Mouse (Mus musculus) MEL (cell line): ENCODE data around the gene Siva1. TPM values are rescaled to one million over a fixed set of nuclear protein-coding genes. Genes with fewer than 3 reads are reported as not detected.

Source experiments
- DNase-seq: peaks from one replicate; pipeline ENCODE4 v3.0.0; 2011; ENCODE audit warnings: low read depth, low spot score
- H3K27ac ChIP-seq: 2 replicates; pipeline ENCODE4 v1.5.1; 2012; ENCODE audit warnings: low read depth, mild to moderate bottlenecking, control low read depth, low read length, moderate library complexity; ENCODE audit not compliant: control insufficient read depth
- H3K27me3 ChIP-seq, 2 experiments: fragments of 150-350 bp in 1 of 2; sonication (generic) in 1 of 2; 2 replicates each; pipeline ENCODE4 v1.6.1; 2012; ENCODE audit warnings: low read length in 2 of 2, mild to moderate bottlenecking in 2 of 2, improper control_type of control experiment in 1 of 2, moderate library complexity in 1 of 2; ENCODE audit not compliant: insufficient read depth in 2 of 2, control insufficient read depth in 1 of 2
- H3K36me3 ChIP-seq, 2 experiments: 2 replicates each; pipeline ENCODE4 v1.6.1; 2012 to 2014; ENCODE audit warnings: low read length in 2 of 2, improper control_type of control experiment in 1 of 2, inconsistent platforms in 1 of 2, mild to moderate bottlenecking in 1 of 2; ENCODE audit not compliant: insufficient read depth in 2 of 2, control insufficient read depth in 1 of 2
- H3K4me1 ChIP-seq, 2 experiments: fragments of 150-350 bp in 1 of 2; sonication (generic) in 1 of 2; 2 replicates each; pipeline ENCODE4 v1.6.1; 2012; ENCODE audit warnings: low read length in 2 of 2, improper control_type of control experiment in 1 of 2, mild to moderate bottlenecking in 1 of 2; ENCODE audit not compliant: insufficient read depth in 2 of 2, control insufficient read depth in 1 of 2
- H3K4me3 ChIP-seq, 2 experiments: fragments of 150-350 bp in 1 of 2; sonication (generic) in 1 of 2; 2 replicates each; pipeline ENCODE4 v1.5.1; 2012; ENCODE audit warnings: low read depth in 2 of 2, low read length in 2 of 2, mild to moderate bottlenecking in 2 of 2, moderate library complexity in 2 of 2, control low read depth in 1 of 2, improper control_type of control experiment in 1 of 2; ENCODE audit not compliant: control insufficient read depth in 1 of 2, insufficient read depth in 1 of 2
- H3K79me2 ChIP-seq: 2 replicates; pipeline ENCODE4 v1.6.1; 2012; ENCODE audit warnings: mild to moderate bottlenecking, low read length, moderate library complexity; ENCODE audit not compliant: control insufficient read depth, poor library complexity, insufficient read depth
- H3K9ac ChIP-seq: 2 replicates; pipeline ENCODE4 v1.6.1; 2012; ENCODE audit warnings: low read depth, mild to moderate bottlenecking, control low read depth, low read length, moderate library complexity; ENCODE audit not compliant: control insufficient read depth, poor library complexity, severe bottlenecking
- H3K9me3 ChIP-seq: fragments of 150-350 bp; sonication (generic); replicated peaks from 2 replicates; pipeline ENCODE4 v1.6.1; 2012; ENCODE audit warnings: mild to moderate bottlenecking, low read length, improper control_type of control experiment, moderate library complexity; ENCODE audit not compliant: insufficient read depth
- BHLHE40 ChIP-seq: IDR thresholded peaks from 2 replicates; pipeline ENCODE4 v1.6.1; 2012; ENCODE audit warnings: low read depth, mild to moderate bottlenecking, inconsistent platforms, low read length, improper control_type of control experiment, borderline replicate concordance
- CHD1 ChIP-seq: IDR thresholded peaks from 2 replicates; pipeline ENCODE4 v1.6.1; 2012; ENCODE audit warnings: low read depth, mild to moderate bottlenecking, inconsistent platforms, low read length, improper control_type of control experiment
- CTCF ChIP-seq, 3 experiments: IDR thresholded peaks in 2 of 3; conservative IDR thresholded peaks in 1 of 3; 2 replicates each; pipeline ENCODE4 v1.5.1; 2011 to 2012; ENCODE audit warnings: low read length in 3 of 3, low read depth in 2 of 3, mild to moderate bottlenecking in 2 of 3, improper control_type of control experiment in 1 of 3, inconsistent platforms in 1 of 3, mixed read lengths in 1 of 3, moderate library complexity in 1 of 3; ENCODE audit not compliant: control insufficient read depth in 1 of 3, insufficient read depth in 1 of 3, poor library complexity in 1 of 3, severe bottlenecking in 1 of 3
- E2F4 ChIP-seq: IDR thresholded peaks from 2 replicates; pipeline ENCODE4 v1.6.1; 2011; ENCODE audit warnings: low read depth, low read length, improper control_type of control experiment, borderline replicate concordance
- ELF1 ChIP-seq: IDR thresholded peaks from 2 replicates; pipeline ENCODE4 v1.6.1; 2014; ENCODE audit warnings: low read depth, mild to moderate bottlenecking, inconsistent platforms, low read length, improper control_type of control experiment, moderate library complexity
- EP300 ChIP-seq, 2 experiments: IDR thresholded peaks; 2 replicates each; pipeline ENCODE4 v1.6.1; 2011; ENCODE audit warnings: improper control_type of control experiment in 2 of 2, low read length in 2 of 2, low read depth in 1 of 2, mild to moderate bottlenecking in 1 of 2
- ETS1 ChIP-seq: IDR thresholded peaks from 2 replicates; pipeline ENCODE4 v1.6.1; 2012; ENCODE audit warnings: low read depth, mild to moderate bottlenecking, inconsistent platforms, low read length, improper control_type of control experiment, moderate library complexity
- GABPA ChIP-seq: IDR thresholded peaks from 2 replicates; pipeline ENCODE4 v1.6.1; 2012; ENCODE audit warnings: low read depth, mild to moderate bottlenecking, inconsistent platforms, low read length, improper control_type of control experiment, moderate library complexity
- GATA1 ChIP-seq: IDR thresholded peaks from 2 replicates; pipeline ENCODE4 v1.6.1; 2011; ENCODE audit warnings: low read depth, low read length, improper control_type of control experiment
- HCFC1 ChIP-seq: IDR thresholded peaks from 2 replicates; pipeline ENCODE4 v1.6.1; 2012; ENCODE audit warnings: low read depth, mild to moderate bottlenecking, inconsistent platforms, low read length, improper control_type of control experiment, moderate library complexity
- KAT2A ChIP-seq: conservative IDR thresholded peaks from 2 replicates; pipeline ENCODE4 v1.6.1; 2012; ENCODE audit warnings: low read depth, low read length, improper control_type of control experiment, inconsistent platforms
- MAFK ChIP-seq: IDR thresholded peaks from 2 replicates; pipeline ENCODE4 v1.6.1; 2011; ENCODE audit warnings: low read depth, mild to moderate bottlenecking, low read length, improper control_type of control experiment, borderline replicate concordance
- MAZ ChIP-seq: IDR thresholded peaks from 2 replicates; pipeline ENCODE4 v1.6.1; 2012; ENCODE audit warnings: low read depth, mild to moderate bottlenecking, inconsistent platforms, low read length, improper control_type of control experiment
- MXI1 ChIP-seq: IDR thresholded peaks from 2 replicates; pipeline ENCODE4 v1.6.1; 2011; ENCODE audit warnings: mild to moderate bottlenecking, low read depth, low read length, improper control_type of control experiment
- NELFE ChIP-seq: IDR thresholded peaks from 2 replicates; pipeline ENCODE4 v1.6.1; 2011; ENCODE audit warnings: low read depth, low read length, improper control_type of control experiment
- NRF1 ChIP-seq: IDR thresholded peaks from 2 replicates; pipeline ENCODE4 v1.6.1; 2014; ENCODE audit warnings: low read depth, mild to moderate bottlenecking, inconsistent platforms, low read length, improper control_type of control experiment, moderate library complexity; ENCODE audit not compliant: poor library complexity, insufficient read depth, severe bottlenecking
- RCOR1 ChIP-seq: IDR thresholded peaks from 2 replicates; pipeline ENCODE4 v1.6.1; 2012; ENCODE audit warnings: low read depth, mild to moderate bottlenecking, inconsistent platforms, low read length, improper control_type of control experiment
- SIN3A ChIP-seq: IDR thresholded peaks from 2 replicates; pipeline ENCODE4 v1.6.1; 2012; ENCODE audit warnings: low read length, improper control_type of control experiment, inconsistent platforms
- TAL1 ChIP-seq: IDR thresholded peaks from 2 replicates; pipeline ENCODE4 v1.6.1; 2012; ENCODE audit warnings: mild to moderate bottlenecking, inconsistent platforms, low read length, moderate library complexity, mixed read lengths
- TBP ChIP-seq: IDR thresholded peaks from 2 replicates; pipeline ENCODE4 v1.8.0; 2011; ENCODE audit warnings: low read depth, low read length, improper control_type of control experiment
- TCF12 ChIP-seq: IDR thresholded peaks from 2 replicates; pipeline ENCODE4 v1.6.1; 2014; ENCODE audit warnings: low read depth, mild to moderate bottlenecking, inconsistent platforms, low read length, improper control_type of control experiment, moderate library complexity
- polyA plus RNA-seq, 2 experiments: library from polyadenylated mRNA; stranded (reverse) in 1 of 2; unstranded in 1 of 2; fragments of >175 nt in 1 of 2; fragments of >200 nt in 1 of 2; gene quantifications; 2 replicates each; pipeline versions ENCODE4 v1.2.1 to v1.2.4; 2012; ENCODE audit warnings: low replicate concordance in 2 of 2, low read depth in 1 of 2; ENCODE audit not compliant: insufficient read length in 2 of 2, insufficient read depth in 1 of 2, missing spikeins in 1 of 2
- total RNA-seq: library from RNA; depleted of rRNA; stranded (reverse); fragments of 300-350 nt; gene quantifications from 2 replicates; pipeline ENCODE4 v1.2.3, GENCODE M21; 2012; rRNA removed

Gene Siva1
- 591 and 659 TPM in 2 replicates for total RNA-seq
- polyA plus RNA-seq: 100 to 1,000 TPM in 1 of 2 experiments, not detected in 1; 531 TPM

- no peak for TF ChIP-seq GABPA
- TF ChIP-seq TCF12: no peak
- no peak for TF ChIP-seq E2F4
- no peak for TF ChIP-seq EP300 (IDR thresholded peaks at IDR 0.05; ENCODE audit: low read depth in 1 of 2, low read length in 2 of 2)
- peak; percentile 66 for TF ChIP-seq TAL1
- TF ChIP-seq TBP: peak; percentile 63; the same call in 1 of the 2 replicates
- TF ChIP-seq GATA1: peak; percentile 94
- peaks cover 7 to 31% of the 10 kb centered on the region in 2 experiments; a peak in 3 of 4 replicates for H3K4me1 ChIP-seq
- H3K9ac ChIP-seq: peak within 1 kb of the TSS; percentile 84
- peak within 1 kb of the TSS; percentile 76 for H3K27ac ChIP-seq
- H3K27me3 ChIP-seq: no peaks in the 10 kb centered on the region
- peaks cover 3 to 21% of the 10 kb centered on the region in 2 experiments; a peak in 3 of 4 replicates for H3K36me3 ChIP-seq
- no peaks in the 10 kb centered on the region for H3K9me3 ChIP-seq
- DNase-seq: peak; percentile 100
- peak within 1 kb of the TSS; percentile 62 to 77 for H3K4me3 ChIP-seq
- H3K79me2 ChIP-seq: peaks cover 25% of the 10 kb centered on the region
These were observed at the start of gene Siva1 for GRCm38 (mm10) chr12:112644180-112644854. TSS of gene Siva1 (plus strand) at chr12:112644679.

GRCm38 (mm10) chr12:112594989-112595388, 49.5 kb upstream of the Siva1 start:
- Histone ChIP-seq H3K9me3 (no peaks in the 10 kb centered on the region), H3K27me3 (no peaks in the 10 kb centered on the region), H3K79me2 (peaks cover 34% of the 10 kb centered on the region), H3K4me1 (peaks cover 36 to 56% of the 10 kb centered on the region in 2 experiments), H3K4me3 (no peak overlapping the region), H3K9ac (peak overlapping the region; percentile 8), H3K27ac (peak overlapping the region; percentile 30), H3K36me3 (peaks cover 1 to 39% of the 10 kb centered on the region in 2 experiments; a peak in 2 of 4 replicates)
- TF ChIP-seq MAFK: 0 out of 2 replicates have a peak, but pooled peaks have one; percentile 9
- no peak for TF ChIP-seq CTCF (IDR thresholded peaks at IDR 0.05 in 2 of 3, conservative IDR thresholded peaks at IDR 0.05 in 1 of 3; ENCODE audit: control insufficient read depth in 1 of 3, insufficient read depth in 1 of 3, low read depth in 2 of 3, low read length in 3 of 3, poor library complexity in 1 of 3, severe bottlenecking in 1 of 3)
- peak; percentile 89; the same call in 1 of the 2 replicates for TF ChIP-seq MAZ
- peak; percentile 23; the same call in 1 of the 2 replicates for TF ChIP-seq NELFE
- TF ChIP-seq MXI1: peak; percentile 35; the same call in 1 of the 2 replicates
- TF ChIP-seq KAT2A: no peak; the same call in 1 of the 2 replicates
- TF ChIP-seq CHD1: no peak
- no peak for TF ChIP-seq TBP
- TF ChIP-seq NRF1: peak; percentile 32; the same call in 1 of the 2 replicates
- peak; percentile 75 for TF ChIP-seq SIN3A
- peak; percentile 78 for TF ChIP-seq BHLHE40
- peak; percentile 16; the same call in 1 of the 2 replicates for TF ChIP-seq HCFC1
- TF ChIP-seq RCOR1: peak; percentile 75; the same call in 1 of the 2 replicates
- peak; percentile 81 for TF ChIP-seq GATA1
- TF ChIP-seq EP300 (IDR thresholded peaks at IDR 0.05; ENCODE audit: low read depth in 1 of 2, low read length in 2 of 2): peak; percentile 78 to 86
- peak; percentile 37; the same call in 1 of the 2 replicates for TF ChIP-seq GABPA
- TF ChIP-seq ELF1: peak; percentile 78
- peak; percentile 90 for TF ChIP-seq TCF12
- TF ChIP-seq ETS1: peak; percentile 75
- DNase-seq: peak; percentile 73
